Mouse (Mus musculus) stomach, postnatal 0 days (tissue): Measurements from ENCODE around the gene Map3k5. TPM values are rescaled to one million over a fixed set of nuclear protein-coding genes. Genes with fewer than 3 reads are reported as not detected.

Experiments
- ATAC-seq: fragments of 200-750 bp; cut with Nextera tagmentation; 2 replicates; pipeline ENCODE4 v1.8.0; 2017; ENCODE audit not compliant: low FRiP score, low TSS enrichment
- DNase-seq: peaks from one replicate; pipeline ENCODE4 v3.0.0-alpha.2; 2016; ENCODE audit warnings: low spot score
- H3K27ac ChIP-seq: fragments of 300-500 bp; sonication (generic); replicated peaks from 2 replicates; pipeline ENCODE4 v1.5.1; 2014; ENCODE audit warnings: mild to moderate bottlenecking, control low read depth
- H3K27me3 ChIP-seq: fragments of 300-500 bp; sonication (generic); 2 replicates; pipeline ENCODE4 v1.6.1; 2014; ENCODE audit warnings: low read length; ENCODE audit not compliant: control insufficient read depth, insufficient read depth
- H3K36me3 ChIP-seq: fragments of 300-500 bp; sonication (generic); 2 replicates; pipeline ENCODE4 v1.6.1; 2014; ENCODE audit warnings: low read length, mixed read lengths; ENCODE audit not compliant: control insufficient read depth, insufficient read depth
- H3K4me1 ChIP-seq: fragments of 300-500 bp; sonication (generic); replicated peaks from 2 replicates; pipeline ENCODE4 v1.6.1; 2014; ENCODE audit warnings: antibody characterized with exemption; ENCODE audit not compliant: control insufficient read depth, insufficient read depth
- H3K4me2 ChIP-seq: fragments of 300-500 bp; sonication (generic); replicated peaks from 2 replicates; pipeline ENCODE4 v1.6.1; 2014; ENCODE audit warnings: low read depth, mild to moderate bottlenecking, control low read depth, moderate library complexity
- H3K4me3 ChIP-seq: fragments of 300-500 bp; sonication (generic); 2 replicates; pipeline ENCODE4 v1.5.1; 2014; ENCODE audit warnings: low read depth, low read length, control low read depth
- H3K9ac ChIP-seq: fragments of 300-500 bp; sonication (generic); 2 replicates; pipeline ENCODE4 v1.6.1; 2014; ENCODE audit warnings: mild to moderate bottlenecking, low read length, control low read depth, mixed read lengths
- H3K9me3 ChIP-seq: fragments of 300-500 bp; sonication (generic); 2 replicates; pipeline ENCODE4 v1.6.1; 2016; ENCODE audit warnings: low read length; ENCODE audit not compliant: control insufficient read depth
- CTCF ChIP-seq: IDR thresholded peaks from 2 replicates; pipeline ENCODE4 v1.5.1; 2016; ENCODE audit warnings: antibody characterized with exemption, low read depth, mild to moderate bottlenecking, moderate library complexity
- EP300 ChIP-seq: optimal IDR thresholded peaks from 2 replicates; pipeline ENCODE3; 2016; ENCODE audit warnings: antibody characterized with exemption
- WGBS: fragments of 180-500 bp; shearing (Covaris S2); extraction: QIAGEN DNeasy Blood & Tissue Kit; methylation state at CpG from one replicate; pipeline ENCODE4 v1.1.7; 2014; 5-methylcytosine and 5-hydroxymethylcytosine counted together
- polyA plus RNA-seq: library from polyadenylated mRNA; unstranded; fragments of >200 nt; fragmentation: Nextera tagmentation; extraction: Ambion mirVana; gene quantifications from 2 replicates; pipeline ENCODE4 v1.2.1, GENCODE M21; 2015

Gene Map3k5
- polyA plus RNA-seq, 1 experiment from 2014 or later, result 2.4 TPM

- H3K27ac ChIP-seq, result no peak overlapping the region
- H3K9me3 ChIP-seq, result no peaks in the 10 kb centered on the region
- no peak for DNase-seq
- no peak overlapping the region for H3K4me2 ChIP-seq
- H3K27me3 ChIP-seq, result no peaks in the 10 kb centered on the region
- no peak for ATAC-seq
- H3K4me3 ChIP-seq, result no peak overlapping the region
- no peak overlapping the region for H3K9ac ChIP-seq
- no peaks in the 10 kb centered on the region for H3K4me1 ChIP-seq
- TF ChIP-seq EP300, result no peak
- WGBS, result 62% methylated on average over 2 of the region's 2 CpGs
- H3K36me3 ChIP-seq, result 0 out of 2 replicates have a peak, but pooled peaks cover 4% of the 10 kb centered on the region
These were observed 34.1 kb upstream of the Map3k5 start for GRCm38 (mm10) chr10:19900191-19900590.

GRCm38 (mm10) chr10:19901992-19902391 lies 32.3 kb upstream of the Map3k5 start:
- Histone ChIP-seq H3K4me3 (no peak overlapping the region), H3K4me2 (no peak overlapping the region), H3K27ac (no peak overlapping the region), H3K9ac (no peak overlapping the region), H3K9me3 (no peaks in the 10 kb centered on the region), H3K36me3 (0 out of 2 replicates have a peak, but pooled peaks cover 4% of the 10 kb centered on the region), H3K4me1 (no peaks in the 10 kb centered on the region), H3K27me3 (no peaks in the 10 kb centered on the region)
- DNase-seq, result no peak
- TF ChIP-seq CTCF, result no peak
- no peak for TF ChIP-seq EP300
- no peak for ATAC-seq
- WGBS, result 85% methylated on average over 7 of the region's 7 CpGs

GRCm38 (mm10) chr10:19904077-19904820 lies 30.0 kb upstream of the Map3k5 start:
- H3K4me2 ChIP-seq, result no peak overlapping the region
- DNase-seq (no peak), ATAC-seq (no peak)
- TF ChIP-seq CTCF (no peak), EP300 (no peak)
- no peaks in the 10 kb centered on the region for H3K9me3 ChIP-seq
- H3K4me3 ChIP-seq, result no peak overlapping the region
- H3K36me3 ChIP-seq, result no peaks in the 10 kb centered on the region
- no peak overlapping the region for H3K9ac ChIP-seq
- H3K27me3 ChIP-seq, result no peaks in the 10 kb centered on the region
- H3K27ac ChIP-seq, result no peak overlapping the region
- 74% methylated on average over 13 of the region's 13 CpGs for WGBS
- H3K4me1 ChIP-seq, result no peaks in the 10 kb centered on the region

GRCm38 (mm10) chr10:19907246-19907804 lies 26.9 kb upstream of the Map3k5 start, which contains the start of gene Pex7:
Gene Pex7 (minus strand): TSS chr10:19907689.
- H3K4me1 ChIP-seq, result no peaks in the 10 kb centered on the region
- peak within 1 kb of the TSS; percentile 98 for H3K27ac ChIP-seq
- DNase-seq, result peak; percentile 92
- H3K36me3 ChIP-seq, result no peaks in the 10 kb centered on the region
- peak; percentile 97 for ATAC-seq
- peak within 1 kb of the TSS; percentile 82 for H3K4me3 ChIP-seq
- peak within 1 kb of the TSS; percentile 39 for H3K4me2 ChIP-seq
- peak within 1 kb of the TSS; percentile 92 for H3K9ac ChIP-seq
- no peaks in the 10 kb centered on the region for H3K9me3 ChIP-seq
- no peaks in the 10 kb centered on the region for H3K27me3 ChIP-seq
- no peak for TF ChIP-seq EP300
- peak; percentile 80 for TF ChIP-seq CTCF
- under 1% methylated on average over 53 of the region's 60 CpGs for WGBS

- no peaks in the 10 kb centered on the region for H3K36me3 ChIP-seq
- H3K4me2 ChIP-seq, result no peak overlapping the region
- H3K4me3 ChIP-seq, result no peak overlapping the region
- TF ChIP-seq EP300 (no peak), CTCF (no peak)
- 56% methylated on average over 2 of the region's 2 CpGs for WGBS
- no peaks in the 10 kb centered on the region for H3K4me1 ChIP-seq
- ATAC-seq (peak; percentile 73), DNase-seq (no peak)
- no peaks in the 10 kb centered on the region for H3K27me3 ChIP-seq
- H3K9me3 ChIP-seq, result no peaks in the 10 kb centered on the region
- 0 out of 2 replicates have a peak overlapping the region, but pooled peaks have one; percentile 26 for H3K27ac ChIP-seq
- H3K9ac ChIP-seq, result no peak overlapping the region
These were observed 26.2 kb upstream of the Map3k5 start for GRCm38 (mm10) chr10:19908076-19908475.

- no peak overlapping the region for H3K4me2 ChIP-seq
- no peak overlapping the region for H3K27ac ChIP-seq
- no peaks in the 10 kb centered on the region for H3K27me3 ChIP-seq
- H3K36me3 ChIP-seq, result no peaks in the 10 kb centered on the region
- no peak for ATAC-seq
- H3K9ac ChIP-seq, result no peak overlapping the region
- no peak for TF ChIP-seq EP300
- TF ChIP-seq CTCF, result no peak
- no peaks in the 10 kb centered on the region for H3K9me3 ChIP-seq
- no peaks in the 10 kb centered on the region for H3K4me1 ChIP-seq
- no peak overlapping the region for H3K4me3 ChIP-seq
- WGBS, result 69% methylated on average over 2 of the region's 2 CpGs
- no peak for DNase-seq
These were observed 23.8 kb upstream of the Map3k5 start for GRCm38 (mm10) chr10:19910516-19910915.
